Mouse (Mus musculus): ENCODE results near the gene Nsmce4a. TPM values are rescaled to one million over a fixed set of nuclear protein-coding genes. Genes with fewer than 3 reads are reported as not detected.
A peak's percentile ranks its signal among the peaks of the same experiment; 100 is the strongest.
"Not testable (repeated sequence)": the region's sequence is repeated elsewhere in the genome, so short reads cannot be mapped to it uniquely, and the experiment has no call there.

The Nsmce4a gene
- 10 to 100 TPM; 41.8 to 42.2 TPM for total RNA-seq (2021)
- long read RNA-seq, experiment 1, transcript Nsmce4a-202 (11 exons, 1,435 nt), result major isoform, 20 of 27 reads
- long read RNA-seq, experiment 1, partial matches to known transcripts, result 1 of 27 reads
- long read RNA-seq, experiment 1, other reads (novel, unspliced or antisense), result 6 of 27 reads
- long read RNA-seq, experiment 2, transcript Nsmce4a-202 (11 exons, 1,435 nt), result major isoform, 33 of 35 reads
- long read RNA-seq, experiment 2, partial matches to known transcripts, result 1 of 35 reads
- long read RNA-seq, experiment 2, other reads (novel, unspliced or antisense), result 1 of 35 reads

- H3K4me3 ChIP-seq, result no peak within 1 kb of the TSS
- no peak for DNase-seq (ENCODE audit: low spot score in 2 of 2)
- no peak for TF ChIP-seq CTCF (conservative IDR thresholded peaks at IDR 0.05)
- no peak within 1 kb of the TSS for H3K27ac ChIP-seq
Observed at GRCm38 (mm10) chr7:130572821-130573220, at the start of gene Nsmce4a. TSS of gene Nsmce4a (minus strand) at chr7:130573118.

- no peak for DNase-seq (ENCODE audit: low spot score in 2 of 2)
- no peak overlapping the region for H3K27ac ChIP-seq
- TF ChIP-seq CTCF (conservative IDR thresholded peaks at IDR 0.05), result no peak
- H3K4me3 ChIP-seq, result no peak overlapping the region
Observed at GRCm38 (mm10) chr7:130622359-130622758, 49.4 kb upstream of the Nsmce4a start.

- DNase-seq (ENCODE audit: low spot score in 2 of 2), result no peak
- TF ChIP-seq CTCF (conservative IDR thresholded peaks at IDR 0.05), result no peak
- Histone ChIP-seq H3K4me3 (no peak overlapping the region), H3K27ac (no peak overlapping the region)
Observed at GRCm38 (mm10) chr7:130621953-130622352, 49.0 kb upstream of the Nsmce4a start.

- H3K27ac ChIP-seq, result no peak overlapping the region
- H3K4me3 ChIP-seq, result no peak overlapping the region
- no peak for DNase-seq (ENCODE audit: low spot score in 2 of 2)
- TF ChIP-seq CTCF (conservative IDR thresholded peaks at IDR 0.05), result no peak
Observed at GRCm38 (mm10) chr7:130621068-130621467, 48.1 kb upstream of the Nsmce4a start.

GRCm38 (mm10) chr7:130617591-130617990 is 44.7 kb upstream of the Nsmce4a start:
- Histone ChIP-seq H3K4me3 (no peak overlapping the region), H3K27ac (no peak overlapping the region)
- DNase-seq (ENCODE audit: low spot score in 2 of 2), result no peak
- TF ChIP-seq CTCF (conservative IDR thresholded peaks at IDR 0.05), result no peak

- no peak for DNase-seq (ENCODE audit: low spot score in 2 of 2)
- H3K4me3 ChIP-seq, result no peak overlapping the region
- TF ChIP-seq CTCF (conservative IDR thresholded peaks at IDR 0.05), result no peak
- no peak overlapping the region for H3K27ac ChIP-seq
Observed at GRCm38 (mm10) chr7:130613973-130614372, 41.1 kb upstream of the Nsmce4a start.

- TF ChIP-seq CTCF (conservative IDR thresholded peaks at IDR 0.05), result no peak
- Histone ChIP-seq H3K27ac (no peak overlapping the region), H3K4me3 (no peak overlapping the region)
- no peak for DNase-seq (ENCODE audit: low spot score in 2 of 2)
Observed at GRCm38 (mm10) chr7:130606958-130607357, 34.0 kb upstream of the Nsmce4a start.

GRCm38 (mm10) chr7:130605111-130605510 is 32.2 kb upstream of the Nsmce4a start:
- no peak for DNase-seq (ENCODE audit: low spot score in 2 of 2)
- peak; percentile 80 for TF ChIP-seq CTCF (conservative IDR thresholded peaks at IDR 0.05)
- H3K27ac ChIP-seq, result peak overlapping the region; percentile 15; the same call in 1 of the 2 replicates

GRCm38 (mm10) chr7:130604390-130604789 is 31.5 kb upstream of the Nsmce4a start:
- Histone ChIP-seq H3K4me3 (no peak overlapping the region), H3K27ac (peak overlapping the region; percentile 21; the same call in 1 of the 2 replicates)
- no peak for TF ChIP-seq CTCF (conservative IDR thresholded peaks at IDR 0.05)
- DNase-seq (ENCODE audit: low spot score in 2 of 2), result peak; percentile 23 to 42

More at GRCm38 (mm10) chr7:130605111-130605510, 32.2 kb upstream of the Nsmce4a start:
- H3K4me3 ChIP-seq, result no peak overlapping the region

GRCm38 (mm10) chr7:130603556-130603955 is 30.6 kb upstream of the Nsmce4a start:
- peak; percentile 65 to 81 for DNase-seq (ENCODE audit: low spot score in 2 of 2)
- Histone ChIP-seq H3K27ac (peak overlapping the region; percentile 21), H3K4me3 (no peak overlapping the region)
- no peak for TF ChIP-seq CTCF (conservative IDR thresholded peaks at IDR 0.05)

GRCm38 (mm10) chr7:130602804-130603203 is 29.9 kb upstream of the Nsmce4a start:
- no peak for DNase-seq (ENCODE audit: low spot score in 2 of 2)
- Histone ChIP-seq H3K4me3 (no peak overlapping the region), H3K27ac (no peak overlapping the region)
- no peak for TF ChIP-seq CTCF (conservative IDR thresholded peaks at IDR 0.05)

GRCm38 (mm10) chr7:130600546-130600945 is 27.6 kb upstream of the Nsmce4a start:
- H3K4me3 ChIP-seq, result no peak overlapping the region
- no peak for TF ChIP-seq CTCF (conservative IDR thresholded peaks at IDR 0.05)
- no peak overlapping the region for H3K27ac ChIP-seq
- DNase-seq (ENCODE audit: low spot score in 2 of 2), result no peak

GRCm38 (mm10) chr7:130600074-130600473 is 27.2 kb upstream of the Nsmce4a start:
- no peak for TF ChIP-seq CTCF (conservative IDR thresholded peaks at IDR 0.05)
- Histone ChIP-seq H3K4me3 (no peak overlapping the region), H3K27ac (no peak overlapping the region)
- no peak for DNase-seq (ENCODE audit: low spot score in 2 of 2)

- TF ChIP-seq CTCF (conservative IDR thresholded peaks at IDR 0.05), result no peak
- H3K27ac ChIP-seq, result no peak overlapping the region
- no peak overlapping the region for H3K4me3 ChIP-seq
- DNase-seq (ENCODE audit: low spot score in 2 of 2), result no peak
Observed at GRCm38 (mm10) chr7:130597546-130597945, 24.6 kb upstream of the Nsmce4a start.

- H3K4me3 ChIP-seq; DNase-seq (ENCODE audit: low spot score in 2 of 2); H3K27ac ChIP-seq: not testable (repeated sequence)
Observed at GRCm38 (mm10) chr7:130596079-130596855, 23.3 kb upstream of the Nsmce4a start.

- H3K27ac ChIP-seq; DNase-seq (ENCODE audit: low spot score in 2 of 2); H3K4me3 ChIP-seq: not testable (repeated sequence)
Observed at GRCm38 (mm10) chr7:130593375-130594239, 20.7 kb upstream of the Nsmce4a start.

- H3K4me3 ChIP-seq; H3K27ac ChIP-seq; DNase-seq (ENCODE audit: low spot score in 2 of 2): not testable (repeated sequence)
Observed at GRCm38 (mm10) chr7:130592975-130593374, 20.1 kb upstream of the Nsmce4a start.
